Mouse (Mus musculus) MEL (cell line): ENCODE data around the gene Jag2. TPM values are rescaled to one million over a fixed set of nuclear protein-coding genes. Genes with fewer than 3 reads are reported as not detected.
A peak's percentile ranks its signal among the peaks of the same experiment; 100 is the strongest.

Experiments used
- DNase-seq: peaks from one replicate; pipeline ENCODE4 v3.0.0; 2011; ENCODE audit warnings: low read depth, low spot score
- H3K27ac ChIP-seq: 2 replicates; pipeline ENCODE4 v1.5.1; 2012; ENCODE audit warnings: low read depth, mild to moderate bottlenecking, control low read depth, low read length, moderate library complexity; ENCODE audit not compliant: control insufficient read depth
- H3K27me3 ChIP-seq, 2 experiments: fragments of 150-350 bp in 1 of 2; sonication (generic) in 1 of 2; 2 replicates each; pipeline ENCODE4 v1.6.1; 2012; ENCODE audit warnings: low read length in 2 of 2, mild to moderate bottlenecking in 2 of 2, improper control_type of control experiment in 1 of 2, moderate library complexity in 1 of 2; ENCODE audit not compliant: insufficient read depth in 2 of 2, control insufficient read depth in 1 of 2
- H3K36me3 ChIP-seq, 2 experiments: 2 replicates each; pipeline ENCODE4 v1.6.1; 2012 to 2014; ENCODE audit warnings: low read length in 2 of 2, improper control_type of control experiment in 1 of 2, inconsistent platforms in 1 of 2, mild to moderate bottlenecking in 1 of 2; ENCODE audit not compliant: insufficient read depth in 2 of 2, control insufficient read depth in 1 of 2
- H3K4me1 ChIP-seq, 2 experiments: fragments of 150-350 bp in 1 of 2; sonication (generic) in 1 of 2; 2 replicates each; pipeline ENCODE4 v1.6.1; 2012; ENCODE audit warnings: low read length in 2 of 2, improper control_type of control experiment in 1 of 2, mild to moderate bottlenecking in 1 of 2; ENCODE audit not compliant: insufficient read depth in 2 of 2, control insufficient read depth in 1 of 2
- H3K4me3 ChIP-seq, 2 experiments: fragments of 150-350 bp in 1 of 2; sonication (generic) in 1 of 2; 2 replicates each; pipeline ENCODE4 v1.5.1; 2012; ENCODE audit warnings: low read depth in 2 of 2, low read length in 2 of 2, mild to moderate bottlenecking in 2 of 2, moderate library complexity in 2 of 2, control low read depth in 1 of 2, improper control_type of control experiment in 1 of 2; ENCODE audit not compliant: control insufficient read depth in 1 of 2, insufficient read depth in 1 of 2
- H3K79me2 ChIP-seq: 2 replicates; pipeline ENCODE4 v1.6.1; 2012; ENCODE audit warnings: mild to moderate bottlenecking, low read length, moderate library complexity; ENCODE audit not compliant: control insufficient read depth, poor library complexity, insufficient read depth
- H3K9ac ChIP-seq: 2 replicates; pipeline ENCODE4 v1.6.1; 2012; ENCODE audit warnings: low read depth, mild to moderate bottlenecking, control low read depth, low read length, moderate library complexity; ENCODE audit not compliant: control insufficient read depth, poor library complexity, severe bottlenecking
- H3K9me3 ChIP-seq: fragments of 150-350 bp; sonication (generic); replicated peaks from 2 replicates; pipeline ENCODE4 v1.6.1; 2012; ENCODE audit warnings: mild to moderate bottlenecking, low read length, improper control_type of control experiment, moderate library complexity; ENCODE audit not compliant: insufficient read depth
- BHLHE40 ChIP-seq: IDR thresholded peaks from 2 replicates; pipeline ENCODE4 v1.6.1; 2012; ENCODE audit warnings: low read depth, mild to moderate bottlenecking, inconsistent platforms, low read length, improper control_type of control experiment, borderline replicate concordance
- CHD2 ChIP-seq: IDR thresholded peaks from 2 replicates; pipeline ENCODE4 v1.6.1; 2011; ENCODE audit warnings: low read length, improper control_type of control experiment
- ELF1 ChIP-seq: IDR thresholded peaks from 2 replicates; pipeline ENCODE4 v1.6.1; 2014; ENCODE audit warnings: low read depth, mild to moderate bottlenecking, inconsistent platforms, low read length, improper control_type of control experiment, moderate library complexity
- EP300 ChIP-seq, 2 experiments: IDR thresholded peaks; 2 replicates each; pipeline ENCODE4 v1.6.1; 2011; ENCODE audit warnings: improper control_type of control experiment in 2 of 2, low read length in 2 of 2, low read depth in 1 of 2, mild to moderate bottlenecking in 1 of 2
- ETS1 ChIP-seq: IDR thresholded peaks from 2 replicates; pipeline ENCODE4 v1.6.1; 2012; ENCODE audit warnings: low read depth, mild to moderate bottlenecking, inconsistent platforms, low read length, improper control_type of control experiment, moderate library complexity
- GABPA ChIP-seq: IDR thresholded peaks from 2 replicates; pipeline ENCODE4 v1.6.1; 2012; ENCODE audit warnings: low read depth, mild to moderate bottlenecking, inconsistent platforms, low read length, improper control_type of control experiment, moderate library complexity
- GATA1 ChIP-seq: IDR thresholded peaks from 2 replicates; pipeline ENCODE4 v1.6.1; 2011; ENCODE audit warnings: low read depth, low read length, improper control_type of control experiment
- HCFC1 ChIP-seq: IDR thresholded peaks from 2 replicates; pipeline ENCODE4 v1.6.1; 2012; ENCODE audit warnings: low read depth, mild to moderate bottlenecking, inconsistent platforms, low read length, improper control_type of control experiment, moderate library complexity
- KAT2A ChIP-seq: conservative IDR thresholded peaks from 2 replicates; pipeline ENCODE4 v1.6.1; 2012; ENCODE audit warnings: low read depth, low read length, improper control_type of control experiment, inconsistent platforms
- MAX ChIP-seq: IDR thresholded peaks from 2 replicates; pipeline ENCODE4 v1.6.1; 2011; ENCODE audit warnings: low read length, improper control_type of control experiment
- MAZ ChIP-seq: IDR thresholded peaks from 2 replicates; pipeline ENCODE4 v1.6.1; 2012; ENCODE audit warnings: low read depth, mild to moderate bottlenecking, inconsistent platforms, low read length, improper control_type of control experiment
- MEF2A ChIP-seq: IDR thresholded peaks from 2 replicates; pipeline ENCODE4 v1.6.1; 2014; ENCODE audit warnings: low read depth, mild to moderate bottlenecking, inconsistent platforms, low read length, improper control_type of control experiment; ENCODE audit not compliant: poor library complexity, insufficient replicate concordance, severe bottlenecking; ENCODE audit errors: extremely low read depth
- MYB ChIP-seq: IDR thresholded peaks from 2 replicates; pipeline ENCODE4 v1.6.1; 2011; ENCODE audit warnings: mild to moderate bottlenecking, low read depth, low read length, improper control_type of control experiment
- NELFE ChIP-seq: IDR thresholded peaks from 2 replicates; pipeline ENCODE4 v1.6.1; 2011; ENCODE audit warnings: low read depth, low read length, improper control_type of control experiment
- NRF1 ChIP-seq: IDR thresholded peaks from 2 replicates; pipeline ENCODE4 v1.6.1; 2014; ENCODE audit warnings: low read depth, mild to moderate bottlenecking, inconsistent platforms, low read length, improper control_type of control experiment, moderate library complexity; ENCODE audit not compliant: poor library complexity, insufficient read depth, severe bottlenecking
- POLR2A ChIP-seq, 2 experiments: IDR thresholded peaks; 2 replicates each; pipeline ENCODE4 v1.6.1; 2011 to 2012; ENCODE audit warnings: low read length in 2 of 2, mild to moderate bottlenecking in 2 of 2, control low read depth in 1 of 2, improper control_type of control experiment in 1 of 2, low read depth in 1 of 2, moderate library complexity in 1 of 2; ENCODE audit not compliant: control insufficient read depth in 1 of 2, insufficient read depth in 1 of 2, poor library complexity in 1 of 2
- RAD21 ChIP-seq: IDR thresholded peaks from 2 replicates; pipeline ENCODE4 v1.6.1; 2011; ENCODE audit warnings: mild to moderate bottlenecking, low read depth, low read length, improper control_type of control experiment
- RCOR1 ChIP-seq: IDR thresholded peaks from 2 replicates; pipeline ENCODE4 v1.6.1; 2012; ENCODE audit warnings: low read depth, mild to moderate bottlenecking, inconsistent platforms, low read length, improper control_type of control experiment
- SIN3A ChIP-seq: IDR thresholded peaks from 2 replicates; pipeline ENCODE4 v1.6.1; 2012; ENCODE audit warnings: low read length, improper control_type of control experiment, inconsistent platforms
- SMC3 ChIP-seq: IDR thresholded peaks from 2 replicates; pipeline ENCODE4 v1.6.1; 2011; ENCODE audit warnings: low read depth, low read length, improper control_type of control experiment
- TAL1 ChIP-seq: IDR thresholded peaks from 2 replicates; pipeline ENCODE4 v1.6.1; 2012; ENCODE audit warnings: mild to moderate bottlenecking, inconsistent platforms, low read length, moderate library complexity, mixed read lengths
- TBP ChIP-seq: IDR thresholded peaks from 2 replicates; pipeline ENCODE4 v1.8.0; 2011; ENCODE audit warnings: low read depth, low read length, improper control_type of control experiment
- UBTF ChIP-seq: IDR thresholded peaks from 2 replicates; pipeline ENCODE4 v1.6.1; 2012; ENCODE audit warnings: low read depth, mild to moderate bottlenecking, inconsistent platforms, low read length, improper control_type of control experiment, moderate library complexity, borderline replicate concordance; ENCODE audit not compliant: insufficient read depth
- USF1 ChIP-seq: IDR thresholded peaks from 2 replicates; pipeline ENCODE4 v1.6.1; 2014; ENCODE audit warnings: low read depth, mild to moderate bottlenecking, inconsistent platforms, low read length, improper control_type of control experiment, moderate library complexity
- USF2 ChIP-seq, 2 experiments: IDR thresholded peaks; 2 replicates each; pipeline ENCODE4 v1.6.1; 2011 to 2012; ENCODE audit warnings: improper control_type of control experiment in 2 of 2, low read length in 2 of 2, borderline replicate concordance in 1 of 2, inconsistent platforms in 1 of 2, low read depth in 1 of 2, mild to moderate bottlenecking in 1 of 2; ENCODE audit not compliant: insufficient read depth in 1 of 2
- ZC3H11A ChIP-seq: IDR thresholded peaks from 2 replicates; pipeline ENCODE4 v1.6.1; 2012; ENCODE audit warnings: low read depth, mild to moderate bottlenecking, inconsistent platforms, low read length, improper control_type of control experiment
- ZKSCAN1 ChIP-seq: IDR thresholded peaks from 2 replicates; pipeline ENCODE4 v1.6.1; 2012; ENCODE audit warnings: low read depth, mild to moderate bottlenecking, inconsistent platforms, low read length, improper control_type of control experiment, moderate library complexity
- ZMIZ1 ChIP-seq: IDR thresholded peaks from 2 replicates; pipeline ENCODE4 v1.6.1; 2012; ENCODE audit warnings: low read depth, mild to moderate bottlenecking, inconsistent platforms, low read length, improper control_type of control experiment, moderate library complexity
- ZNF384 ChIP-seq: IDR thresholded peaks from 2 replicates; pipeline ENCODE4 v1.6.1; 2012; ENCODE audit warnings: low read depth, mild to moderate bottlenecking, inconsistent platforms, low read length, improper control_type of control experiment
- polyA plus RNA-seq, 2 experiments: library from polyadenylated mRNA; stranded (reverse) in 1 of 2; unstranded in 1 of 2; fragments of >175 nt in 1 of 2; fragments of >200 nt in 1 of 2; gene quantifications; 2 replicates each; pipeline versions ENCODE4 v1.2.1 to v1.2.4; 2012; ENCODE audit warnings: low replicate concordance in 2 of 2, low read depth in 1 of 2; ENCODE audit not compliant: insufficient read length in 2 of 2, insufficient read depth in 1 of 2, missing spikeins in 1 of 2
- total RNA-seq: library from RNA; depleted of rRNA; stranded (reverse); fragments of 300-350 nt; gene quantifications from 2 replicates; pipeline ENCODE4 v1.2.3, GENCODE M21; 2012

Gene Jag2
- total and polyA plus RNA-seq, 3 experiments, result 1.0 to 3.9 TPM; not detected in 1

DNA sequence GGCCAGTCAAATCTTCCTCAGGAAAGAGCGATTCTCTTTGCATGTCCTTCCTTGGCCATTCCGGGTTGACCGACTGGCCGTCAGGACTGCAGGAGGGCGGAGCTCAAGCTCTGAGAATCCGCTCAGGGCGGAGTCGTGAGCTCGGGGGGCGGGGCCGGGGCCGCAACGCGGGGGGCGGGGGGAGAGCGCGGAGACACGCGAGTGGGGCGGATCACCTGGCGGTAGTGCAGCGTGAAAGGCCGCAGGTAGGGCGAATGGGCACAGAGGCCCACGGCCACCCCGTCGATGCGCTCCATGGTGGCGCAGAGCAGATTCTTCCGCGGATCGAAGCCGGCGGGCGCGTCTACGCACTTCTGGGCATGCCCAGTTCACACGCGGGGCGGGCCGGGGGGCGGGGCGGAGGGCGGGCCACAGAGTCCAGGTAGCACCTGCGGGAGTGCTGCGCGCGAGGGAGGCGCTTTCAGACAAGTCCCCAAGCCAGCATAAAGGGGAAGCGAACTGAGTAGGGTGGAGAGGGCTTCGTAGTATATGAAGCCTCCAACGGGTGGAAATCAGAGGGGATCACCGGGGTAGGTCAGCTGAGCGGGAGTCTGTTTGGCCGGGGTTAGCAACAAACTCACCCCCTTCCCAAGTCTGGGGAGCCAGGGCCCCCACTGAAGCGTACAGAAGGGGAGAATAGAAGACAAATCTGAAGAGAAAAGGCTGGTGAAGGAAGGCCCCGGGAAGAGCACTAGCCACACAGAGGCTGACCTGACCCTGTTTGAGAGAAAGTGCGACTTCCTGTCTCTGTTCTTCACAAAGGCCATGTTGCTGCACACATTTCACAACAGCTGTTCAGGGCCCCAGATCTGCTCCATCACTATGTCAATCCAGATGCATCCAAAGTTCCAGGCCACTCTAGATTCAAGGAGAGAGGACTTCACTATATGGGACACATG is 12.5 kb upstream of the Jag2 start, which contains the start of gene Nudt14 (continued):
- TF ChIP-seq RAD21 (no peak), GABPA (0 out of 2 replicates have a peak, but pooled peaks have one; percentile 31), TAL1 (no peak), SIN3A (peak; percentile 42), ZMIZ1 (peak; percentile 88), MAZ (peak; percentile 69), HCFC1 (peak; percentile 64), NELFE (peak; percentile 89), ELF1 (peak; percentile 2; the same call in 1 of the 2 replicates)

DNA sequence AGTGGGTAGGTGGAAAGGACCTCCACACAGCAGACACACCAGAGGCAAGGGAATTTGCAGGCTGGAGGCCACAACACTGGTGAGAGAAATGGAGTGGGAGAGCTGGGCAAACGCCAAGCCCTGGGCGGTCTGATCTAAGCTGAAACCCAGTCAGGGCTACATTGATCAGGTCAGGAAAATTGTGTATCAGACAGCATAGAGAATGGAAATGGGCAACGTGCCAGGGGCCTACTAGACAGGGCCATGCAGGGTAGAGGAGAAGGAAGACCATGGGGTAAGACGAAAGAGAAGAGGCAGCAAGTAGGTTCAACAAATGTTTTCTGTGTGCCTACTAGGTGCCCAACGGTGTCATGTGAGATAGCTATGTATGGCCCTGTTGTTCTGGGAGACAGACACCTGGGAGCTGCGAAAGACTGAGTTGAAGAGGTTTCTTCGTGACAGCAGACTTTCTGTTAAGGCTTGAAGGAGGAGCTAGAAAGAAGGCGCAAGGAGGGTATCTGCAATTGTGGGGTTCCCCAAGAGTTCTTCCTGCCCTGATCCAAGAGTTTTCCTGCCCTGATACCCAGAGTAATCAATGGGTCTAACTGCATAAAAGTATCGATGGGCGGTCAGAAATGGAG is 11.7 kb upstream of the Jag2 start:
- DNase-seq, result peak; percentile 75
- Histone ChIP-seq H3K27ac (no peak overlapping the region), H3K4me3 (peak overlapping the region; percentile 74 to 88), H3K4me1 (peaks cover 9 to 14% of the 10 kb centered on the region in 2 experiments), H3K36me3 (peaks cover 0 to 6% of the 10 kb centered on the region in 2 experiments; a peak in 2 of 4 replicates), H3K9me3 (no peaks in the 10 kb centered on the region), H3K79me2 (peaks cover 3% of the 10 kb centered on the region; the same call in 1 of the 2 replicates), H3K9ac (peak overlapping the region; percentile 82), H3K27me3 (no peaks in the 10 kb centered on the region)
- TF ChIP-seq MYB (peak; percentile 23; the same call in 1 of the 2 replicates), ETS1 (0 out of 2 replicates have a peak, but pooled peaks have one; percentile 7), ELF1 (0 out of 2 replicates have a peak, but pooled peaks have one; percentile 31), GABPA (no peak), ZNF384 (no peak), ZKSCAN1 (peak; percentile 89), POLR2A (IDR thresholded peaks at IDR 0.05; ENCODE audit: control insufficient read depth in 1 of 2, insufficient read depth in 1 of 2, low read depth in 1 of 2, low read length in 2 of 2, poor library complexity in 1 of 2) (no peak), ZC3H11A (peak; percentile 39), NELFE (no peak), NRF1 (no peak), USF1 (0 out of 2 replicates have a peak, but pooled peaks have one; percentile 21), RCOR1 (peak; percentile 31; the same call in 1 of the 2 replicates), KAT2A (no peak), UBTF (no peak), SIN3A (peak; percentile 22; the same call in 1 of the 2 replicates), GATA1 (no peak), BHLHE40 (no peak; the same call in 1 of the 2 replicates), SMC3 (peak; percentile 10; the same call in 1 of the 2 replicates), CHD2 (no peak), USF2 (IDR thresholded peaks at IDR 0.05; ENCODE audit: borderline replicate concordance in 1 of 2, insufficient read depth in 1 of 2, low read depth in 1 of 2, low read length in 2 of 2) (0 out of 4 replicates have a peak, but pooled peaks of 1 of the 2 experiments have one; percentile 7), TBP (no peak), MEF2A (no peak), EP300 (IDR thresholded peaks at IDR 0.05; ENCODE audit: low read depth in 1 of 2, low read length in 2 of 2) (peak in 1 of 2 experiments; percentile 18; a peak in 1 of 4 replicates), MAX (no peak), RAD21 (no peak)
